Mouse (Mus musculus): ENCODE results near the gene Ptprq.

The Ptprq gene

GRCm38 (mm10) chr10:107488654-107489315, 231.1 kb downstream of the Ptprq start:
- DNase-seq (ENCODE audit: low spot score) = no peak

- DNase-seq (ENCODE audit: low spot score) = no peak
These were observed 233.1 kb downstream of the Ptprq start for GRCm38 (mm10) chr10:107486770-107487169.

DNA sequence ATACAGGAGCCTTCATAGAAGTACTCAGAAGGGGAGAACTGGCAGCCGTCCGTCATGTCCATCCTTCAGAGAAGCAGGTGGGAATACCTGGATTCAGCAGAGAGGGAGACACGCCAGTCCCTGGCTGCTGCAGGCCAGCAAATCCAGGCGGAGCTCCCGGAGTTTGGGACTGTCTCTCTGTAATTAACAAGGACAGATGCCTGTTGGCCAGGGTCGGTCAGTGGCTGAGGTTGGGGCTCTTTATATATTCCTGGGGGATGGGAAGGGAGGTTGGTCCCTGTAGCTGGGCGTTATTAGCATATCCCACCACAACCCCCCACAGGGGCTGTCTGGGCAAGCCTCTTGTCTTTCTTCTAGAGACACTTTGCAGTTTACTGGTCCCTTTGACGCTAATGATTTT, 234.0 kb downstream of the Ptprq start, which contains the start of gene Myf5:
TSS of gene Myf5 (minus strand) at position 265 of the 400 bp plus-strand sequence.
- DNase-seq (ENCODE audit: low spot score) = no peak

- no peak for DNase-seq (ENCODE audit: low spot score)
These were observed 235.8 kb downstream of the Ptprq start for GRCm38 (mm10) chr10:107484050-107484449.

- no peak for DNase-seq (ENCODE audit: low spot score)
These were observed 246.4 kb downstream of the Ptprq start for GRCm38 (mm10) chr10:107473497-107473896.

DNA sequence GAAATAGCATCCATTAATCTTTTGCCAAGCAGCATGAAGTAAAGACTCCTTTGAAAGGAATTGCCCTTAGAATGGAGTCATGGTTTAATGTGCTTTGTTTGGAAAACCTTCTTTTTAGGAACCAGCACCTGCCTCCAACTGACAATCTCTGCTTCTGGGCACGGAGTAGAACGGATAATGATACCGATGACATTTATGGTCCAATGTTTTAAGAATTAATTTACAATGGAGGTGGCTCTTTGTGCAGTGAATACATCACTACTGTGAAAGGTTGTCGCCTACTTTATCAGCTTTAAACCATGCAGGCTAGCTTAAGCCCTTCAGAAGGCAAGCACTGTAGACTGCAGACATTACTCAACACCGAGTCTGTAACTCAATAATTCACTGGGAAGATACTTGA, 248.1 kb downstream of the Ptprq start:
- no peak for DNase-seq (ENCODE audit: low spot score)

GRCm38 (mm10) chr10:107467819-107468218, 252.0 kb downstream of the Ptprq start:
- DNase-seq (ENCODE audit: low spot score) = no peak

Data from yolk sac, embryonic 10.5 days (tissue).